Mouse (Mus musculus) embryonic fibroblast, embryonic 13.5 days (primary cell): ENCODE measurements around the gene Phactr4. TPM values are rescaled to one million over a fixed set of nuclear protein-coding genes. Genes with fewer than 3 reads are reported as not detected.

ENCODE experiments used
- H3K27ac ChIP-seq: 2 replicates; pipeline ENCODE4 v1.5.1; 2012; ENCODE audit warnings: low read length, control low read depth, inconsistent platforms; ENCODE audit not compliant: insufficient read depth
- H3K4me1 ChIP-seq: 2 replicates; pipeline ENCODE4 v1.6.1; 2011; ENCODE audit warnings: low read length; ENCODE audit not compliant: control insufficient read depth, insufficient read depth
- H3K4me3 ChIP-seq: 2 replicates; pipeline ENCODE4 v1.5.1; 2011; ENCODE audit warnings: mild to moderate bottlenecking, control low read depth, low read length; ENCODE audit not compliant: insufficient read depth
- CTCF ChIP-seq: IDR thresholded peaks from 2 replicates; pipeline ENCODE4 v1.5.1; 2011; ENCODE audit warnings: mild to moderate bottlenecking, control low read depth, low read length, moderate library complexity, borderline replicate concordance; ENCODE audit not compliant: insufficient read depth
- POLR2A ChIP-seq: IDR thresholded peaks from 2 replicates; pipeline ENCODE4 v1.6.1; 2011; ENCODE audit warnings: low read depth, mild to moderate bottlenecking, control low read depth, low read length, moderate library complexity
- polyA plus RNA-seq: library from polyadenylated mRNA; stranded (reverse); fragments of >200 nt; gene quantifications from 2 replicates; pipeline ENCODE4 v1.2.4, GENCODE M21; 2011; ENCODE audit warnings: low read depth; ENCODE audit not compliant: missing spikeins, insufficient read length

The Phactr4 gene
- polyA plus RNA-seq, 1 experiment, result 28.5 TPM

DNA sequence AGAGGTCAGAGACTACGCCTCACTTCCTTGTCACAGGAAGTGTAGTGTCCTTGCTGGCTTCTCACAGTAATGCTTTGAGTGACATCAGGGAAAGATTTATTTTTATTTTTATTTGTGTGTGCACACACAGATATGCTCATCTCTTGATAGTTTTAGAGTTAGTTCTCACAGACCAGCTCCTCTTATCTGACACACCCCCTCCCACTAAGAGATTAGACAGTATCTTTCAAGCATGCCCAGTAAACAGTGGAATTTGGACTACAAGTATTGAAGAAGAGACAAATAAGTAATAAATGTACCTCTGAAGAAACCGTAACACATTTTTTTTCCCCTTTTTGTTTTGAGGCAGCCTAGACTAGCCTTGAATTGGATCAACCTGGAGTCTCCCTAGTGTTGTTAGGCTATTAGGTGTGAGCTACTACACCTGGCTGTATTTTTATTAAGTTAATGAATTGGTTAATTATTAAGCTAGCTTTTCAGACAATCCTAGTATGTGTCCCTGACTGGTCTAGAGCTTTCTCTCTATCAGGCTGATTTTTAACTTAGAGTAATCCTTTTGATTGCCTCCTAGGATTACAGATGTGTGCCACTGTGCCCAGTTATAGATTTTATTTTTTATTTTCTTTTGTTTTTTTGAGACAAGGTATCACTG, 41.2 kb downstream of the Phactr4 start:
- no peaks in the 10 kb centered on the region for H3K4me1 ChIP-seq
- no peak overlapping the region for H3K27ac ChIP-seq
- no peak for TF ChIP-seq POLR2A
- TF ChIP-seq CTCF, result no peak
- H3K4me3 ChIP-seq, result no peak overlapping the region

GRCm38 (mm10) chr4:132373820-132374219, 48.5 kb downstream of the Phactr4 start:
- no peak overlapping the region for H3K4me3 ChIP-seq
- no peak overlapping the region for H3K27ac ChIP-seq
- peaks cover 7% of the 10 kb centered on the region for H3K4me1 ChIP-seq
- TF ChIP-seq CTCF, result no peak
- no peak for TF ChIP-seq POLR2A

DNA sequence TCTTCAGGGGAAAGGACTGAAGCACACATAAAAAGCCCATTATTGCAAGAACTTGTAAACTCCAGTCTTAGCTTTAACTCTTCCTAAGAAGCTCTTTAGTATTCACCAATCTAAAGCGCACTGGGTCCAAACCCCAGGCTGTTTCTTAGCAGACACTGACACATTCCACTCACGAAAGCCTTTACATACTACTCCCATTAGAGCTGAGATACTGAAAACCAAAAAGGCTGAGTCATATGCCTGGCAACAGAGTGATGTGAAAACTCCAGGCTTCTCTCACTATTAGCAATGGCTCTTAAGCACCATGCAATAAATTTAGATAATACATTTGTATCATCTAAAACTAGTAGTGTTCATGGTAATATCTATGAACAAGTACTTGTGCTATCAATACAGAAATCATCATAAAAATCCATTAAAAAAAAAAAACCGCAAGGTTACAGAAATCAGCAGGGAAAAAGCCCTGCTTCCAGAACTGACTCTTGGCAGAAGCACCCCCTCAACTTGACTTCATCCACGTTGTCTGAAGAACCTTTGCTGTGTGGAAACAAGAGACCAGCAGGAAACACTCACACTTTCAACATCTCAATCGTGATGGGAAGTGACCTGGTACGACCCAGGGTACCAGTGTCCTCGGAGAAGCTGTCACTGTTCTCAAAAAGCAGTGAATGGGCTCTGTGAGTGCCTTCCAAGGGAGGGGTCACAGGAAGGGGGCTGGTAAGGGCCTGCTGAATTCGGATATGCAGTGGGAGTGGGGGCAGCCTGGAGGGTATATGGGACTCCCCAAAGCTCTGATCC, 52.1 kb downstream of the Phactr4 start:
- TF ChIP-seq CTCF, result no peak
- TF ChIP-seq POLR2A, result no peak
- Histone ChIP-seq H3K4me1 (peaks cover 7% of the 10 kb centered on the region), H3K4me3 (no peak overlapping the region)

GRCm38 (mm10) chr4:132367480-132368201, 54.6 kb downstream of the Phactr4 start:
- no peak for TF ChIP-seq CTCF
- TF ChIP-seq POLR2A, result no peak
- H3K27ac ChIP-seq, result no peak overlapping the region

More for the DNA sequence above, 52.1 kb downstream of the Phactr4 start:
- H3K27ac ChIP-seq, result 0 out of 2 replicates have a peak overlapping the region, but pooled peaks have one; percentile 45

DNA sequence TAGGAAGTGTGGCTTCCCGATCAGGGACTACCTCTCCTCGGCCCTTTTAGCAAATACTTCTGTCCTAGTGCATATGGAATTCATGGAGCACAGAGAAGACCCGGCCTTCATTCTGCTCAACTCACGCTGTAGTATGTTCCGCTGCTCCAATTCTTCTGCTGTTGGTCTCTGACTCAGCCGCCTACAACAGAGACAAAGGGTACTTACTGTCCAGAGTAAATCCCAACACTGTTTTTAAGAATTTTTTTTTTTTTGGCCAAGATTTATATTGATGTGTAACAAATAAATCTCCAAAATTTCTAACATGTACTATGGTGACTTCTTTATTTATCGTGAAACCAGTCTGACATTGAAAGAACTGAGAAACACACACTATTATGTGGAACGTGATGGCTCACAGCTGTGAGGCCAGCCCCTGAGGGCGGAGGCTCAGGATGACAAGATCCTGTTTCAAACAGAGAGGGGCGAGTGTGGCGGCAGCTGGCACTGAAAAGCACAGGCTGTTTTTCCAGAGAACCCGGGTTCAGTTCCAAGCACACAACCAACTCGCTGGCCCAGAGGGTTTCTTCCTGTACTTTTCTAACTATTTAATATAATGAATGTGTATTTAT, 56.7 kb downstream of the Phactr4 start:
- H3K4me3 ChIP-seq, result no peak overlapping the region
- H3K27ac ChIP-seq, result no peak overlapping the region
- H3K4me1 ChIP-seq, result peaks cover 5% of the 10 kb centered on the region
- no peak for TF ChIP-seq CTCF
- TF ChIP-seq POLR2A, result no peak

More at GRCm38 (mm10) chr4:132367480-132368201, 54.6 kb downstream of the Phactr4 start:
- no peak overlapping the region for H3K4me3 ChIP-seq
- peaks cover 5% of the 10 kb centered on the region for H3K4me1 ChIP-seq

- no peak for TF ChIP-seq CTCF
- no peak for TF ChIP-seq POLR2A
- Histone ChIP-seq H3K4me1 (no peaks in the 10 kb centered on the region), H3K27ac (no peak overlapping the region), H3K4me3 (no peak overlapping the region)
Observed at GRCm38 (mm10) chr4:132363487-132363886, 58.8 kb downstream of the Phactr4 start.

DNA sequence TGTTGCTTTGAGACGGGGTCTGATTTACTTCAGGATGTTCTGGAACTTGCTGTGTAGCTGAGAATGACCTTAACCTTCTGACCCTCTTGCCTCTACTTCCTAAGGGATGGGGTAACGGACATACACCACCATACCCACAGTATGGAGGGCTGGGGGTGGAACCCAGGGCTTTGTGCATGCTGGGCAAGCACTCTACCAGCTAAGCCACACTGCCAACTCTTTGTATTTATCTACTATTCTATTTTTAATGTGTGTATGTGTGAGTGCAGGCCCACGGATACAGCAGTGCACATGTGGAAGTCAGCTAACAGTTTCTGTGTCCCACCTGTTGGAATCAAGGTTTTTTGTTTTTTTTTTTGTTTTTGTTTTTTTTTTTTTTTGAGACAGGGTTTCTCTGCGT, 62.8 kb downstream of the Phactr4 start:
- Histone ChIP-seq H3K27ac (no peak overlapping the region), H3K4me3 (no peak overlapping the region), H3K4me1 (no peaks in the 10 kb centered on the region)
- TF ChIP-seq POLR2A (no peak), CTCF (no peak)

GRCm38 (mm10) chr4:132356170-132356569, 66.1 kb downstream of the Phactr4 start:
- Histone ChIP-seq H3K4me3 (no peak overlapping the region), H3K4me1 (no peaks in the 10 kb centered on the region; the same call in 1 of the 2 replicates), H3K27ac (no peak overlapping the region)
- no peak for TF ChIP-seq POLR2A
- TF ChIP-seq CTCF, result no peak

- H3K27ac ChIP-seq, result no peak overlapping the region
- H3K4me3 ChIP-seq, result no peak overlapping the region
- TF ChIP-seq POLR2A, result no peak
- no peak for TF ChIP-seq CTCF
- no peaks in the 10 kb centered on the region; the same call in 1 of the 2 replicates for H3K4me1 ChIP-seq
Observed at GRCm38 (mm10) chr4:132355403-132355802, 66.9 kb downstream of the Phactr4 start.
